Mouse (Mus musculus) c-Kit-positive CD71-negative TER-119-negative erythroid progenitor cells, embryonic 14.5 days (primary cell): ENCODE measurements at regions not wholly inside any gene's neighbourhood (a gene's known extent, or its start where the extent isn't known, plus 50 kb on each side); places are given as distances from the start of the nearest gene placed in this dataset.

ENCODE experiments used
- DNase-seq: peaks from one replicate; pipeline ENCODE4 v3.0.0-alpha.2; 2013; ENCODE audit warnings: low read depth

DNA sequence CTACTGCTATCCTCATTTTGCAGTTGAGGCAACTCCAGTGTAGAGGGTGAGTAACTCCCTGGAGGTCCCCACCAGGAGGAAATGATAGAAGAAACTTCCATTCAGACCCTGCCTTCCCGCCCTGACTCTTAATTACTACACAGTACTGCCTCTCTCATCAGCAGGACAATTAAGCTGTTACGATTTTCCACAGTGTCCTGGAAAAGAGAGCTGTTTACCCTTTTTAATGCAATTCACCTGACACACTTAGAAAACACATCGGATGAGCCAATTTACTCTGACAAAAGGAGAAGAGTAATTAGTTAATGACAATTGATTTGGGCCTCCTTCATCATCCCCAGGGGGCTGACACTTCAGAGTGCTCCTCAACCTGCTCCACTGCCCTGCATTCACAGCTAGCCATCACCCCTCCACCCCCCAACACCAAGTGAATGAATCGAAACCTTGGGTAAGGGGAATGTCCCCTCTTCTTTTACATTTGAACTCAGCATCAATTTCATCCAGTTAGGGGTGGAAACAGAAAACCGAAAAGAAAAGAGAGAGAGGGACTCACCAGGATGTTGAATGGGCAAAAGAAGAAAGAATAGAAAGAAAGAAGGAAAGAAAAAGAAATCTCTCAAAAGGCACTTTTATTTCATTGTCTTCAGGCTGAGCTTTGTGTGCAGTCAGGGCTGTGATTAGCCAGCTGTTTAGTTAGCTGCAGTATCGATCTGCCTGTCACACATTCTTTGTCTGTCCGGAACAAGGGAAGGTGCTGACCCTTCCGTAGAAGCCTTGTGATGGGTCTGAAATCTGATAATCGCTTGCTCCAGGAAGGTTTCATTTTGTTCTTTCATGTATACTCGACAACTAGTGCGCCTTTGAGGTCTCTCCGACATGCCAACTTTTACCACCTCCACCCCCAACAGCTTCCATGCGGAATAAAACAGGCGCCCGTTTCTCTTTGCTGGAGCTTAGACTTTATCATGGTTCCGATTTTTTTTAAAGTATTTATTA, 482.6 kb upstream of the Tenm4 start:
- no peak for DNase-seq

- no peak for DNase-seq
Measured at GRCm38 (mm10) chr7:95689161-95689833, 481.7 kb upstream of the Tenm4 start.

GRCm38 (mm10) chr7:95699506-95699905, 471.5 kb upstream of the Tenm4 start:
- no peak for DNase-seq

DNA sequence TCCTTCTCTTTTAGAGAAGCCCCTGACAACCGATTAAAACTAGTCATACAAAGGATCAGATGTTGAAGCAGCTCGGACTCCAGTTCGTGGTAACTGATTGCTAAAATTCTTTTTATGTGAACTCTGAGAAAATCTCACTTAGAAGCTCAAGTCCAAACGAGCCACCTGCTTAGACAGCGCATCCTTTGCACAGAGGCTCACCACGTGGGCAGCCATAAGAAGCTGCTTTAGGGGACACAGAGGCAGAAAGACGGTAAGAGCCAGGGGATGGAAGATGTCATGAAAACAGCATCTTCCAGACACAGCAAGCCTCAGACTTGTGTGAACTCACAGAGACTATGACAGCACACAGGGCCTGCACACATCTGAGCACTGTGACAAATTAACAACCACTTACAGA, 461.0 kb upstream of the Tenm4 start:
- no peak for DNase-seq

- no peak for DNase-seq
Measured at GRCm38 (mm10) chr7:95720083-95720482, 451.0 kb upstream of the Tenm4 start.

- DNase-seq, result no peak
Measured at GRCm38 (mm10) chr7:95725716-95726487, 445.1 kb upstream of the Tenm4 start.

- DNase-seq, result no peak
Measured at GRCm38 (mm10) chr7:95733807-95734206, 437.2 kb upstream of the Tenm4 start.

- DNase-seq, result no peak
Measured at GRCm38 (mm10) chr7:95734587-95734986, 436.5 kb upstream of the Tenm4 start.

DNA sequence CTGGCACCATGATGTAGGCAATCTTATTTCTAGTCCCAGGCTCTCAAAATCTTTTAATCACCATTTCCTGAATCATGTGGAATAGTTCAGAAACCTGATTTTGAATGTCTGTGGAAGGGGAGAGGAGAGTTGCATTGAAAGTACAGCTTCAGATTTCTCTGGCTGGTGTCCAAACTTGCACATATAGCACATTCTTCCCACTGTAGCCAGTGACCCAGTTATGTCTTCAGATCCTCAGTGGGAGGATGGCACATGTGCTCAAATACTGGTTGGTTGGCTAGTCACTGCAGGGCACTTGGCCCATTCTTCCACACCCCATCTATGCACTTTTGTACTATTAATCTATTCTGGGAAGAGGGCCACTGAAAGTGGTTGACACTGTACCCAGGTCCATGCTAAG, 434.3 kb upstream of the Tenm4 start:
- no peak for DNase-seq

DNA sequence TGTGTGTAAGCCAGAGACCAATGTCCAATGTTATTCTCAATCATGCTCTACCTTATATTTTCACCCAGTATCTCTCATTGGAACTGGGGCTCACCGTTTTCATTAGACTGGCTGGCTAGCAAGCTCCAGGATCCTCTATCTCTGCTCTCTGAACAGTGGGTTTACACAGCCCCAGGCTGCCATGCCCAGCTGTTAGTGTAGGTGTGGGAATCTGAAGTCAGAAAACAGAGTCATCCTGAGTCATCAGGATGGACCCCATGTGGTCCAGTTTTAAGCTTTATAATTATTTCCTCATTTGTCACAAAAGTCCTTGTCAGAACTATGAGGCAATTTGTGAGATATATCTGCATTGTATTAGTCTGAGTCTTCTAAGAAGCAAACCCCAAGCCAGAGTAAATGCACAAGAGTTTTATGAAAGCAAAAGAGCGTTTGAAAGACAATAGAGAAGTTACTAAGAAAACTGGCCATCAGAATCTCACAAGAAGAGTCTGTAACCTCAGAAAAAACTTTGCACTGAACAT, 432.3 kb upstream of the Tenm4 start:
- DNase-seq, result no peak

DNA sequence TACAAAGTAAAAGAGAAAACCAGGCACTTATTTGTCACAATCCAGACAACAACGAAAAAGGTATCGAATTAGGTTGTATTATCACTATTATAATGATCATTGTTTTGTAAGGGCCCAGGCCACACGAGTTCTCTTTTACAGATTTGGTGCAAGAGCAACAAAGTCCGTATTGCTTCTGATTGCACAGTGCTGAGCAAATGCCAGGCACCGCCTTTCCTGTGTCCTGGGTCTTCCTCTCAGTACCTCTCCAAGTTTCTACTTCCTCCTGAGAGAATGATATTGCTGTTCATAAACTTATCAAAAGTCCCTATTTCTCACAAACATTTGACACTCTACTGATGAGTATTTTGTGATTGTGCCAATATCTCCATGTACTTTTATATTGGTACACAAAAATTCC, 431.3 kb upstream of the Tenm4 start:
- no peak for DNase-seq

DNA sequence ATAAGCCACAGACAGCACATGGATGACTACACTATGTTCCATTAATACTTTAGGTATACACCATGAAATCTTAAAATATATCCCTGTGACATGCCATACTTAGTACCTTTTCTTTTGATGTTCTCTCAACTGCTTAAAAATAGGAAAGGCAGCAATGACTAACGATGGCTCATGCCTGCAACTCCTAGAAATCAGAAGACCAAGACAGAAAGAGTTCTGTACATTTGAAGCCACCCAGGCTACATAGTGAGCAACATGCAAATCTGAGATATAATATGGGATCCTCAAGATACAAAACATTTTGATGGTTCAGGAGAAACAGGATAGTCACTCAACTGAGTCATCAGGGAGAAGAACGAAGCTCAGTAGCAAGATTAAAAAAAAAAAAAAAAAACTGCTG, 412.7 kb upstream of the Tenm4 start:
- DNase-seq, result no peak

- DNase-seq, result no peak
Measured at GRCm38 (mm10) chr7:95760945-95761661, 409.9 kb upstream of the Tenm4 start.

- DNase-seq, result no peak
Measured at GRCm38 (mm10) chr7:95766356-95767150, 404.5 kb upstream of the Tenm4 start.

- DNase-seq, result no peak
Measured at GRCm38 (mm10) chr7:95784523-95784922, 386.5 kb upstream of the Tenm4 start.

- no peak for DNase-seq
Measured at GRCm38 (mm10) chr7:95787543-95787942, 383.5 kb upstream of the Tenm4 start.

GRCm38 (mm10) chr7:95787951-95788350, 383.1 kb upstream of the Tenm4 start:
- DNase-seq, result no peak

GRCm38 (mm10) chr7:95789424-95789823, 381.6 kb upstream of the Tenm4 start:
- DNase-seq, result no peak

GRCm38 (mm10) chr7:95799022-95799421, 372.0 kb upstream of the Tenm4 start:
- no peak for DNase-seq

- no peak for DNase-seq
Measured at GRCm38 (mm10) chr7:95809626-95810025, 361.4 kb upstream of the Tenm4 start.

DNA sequence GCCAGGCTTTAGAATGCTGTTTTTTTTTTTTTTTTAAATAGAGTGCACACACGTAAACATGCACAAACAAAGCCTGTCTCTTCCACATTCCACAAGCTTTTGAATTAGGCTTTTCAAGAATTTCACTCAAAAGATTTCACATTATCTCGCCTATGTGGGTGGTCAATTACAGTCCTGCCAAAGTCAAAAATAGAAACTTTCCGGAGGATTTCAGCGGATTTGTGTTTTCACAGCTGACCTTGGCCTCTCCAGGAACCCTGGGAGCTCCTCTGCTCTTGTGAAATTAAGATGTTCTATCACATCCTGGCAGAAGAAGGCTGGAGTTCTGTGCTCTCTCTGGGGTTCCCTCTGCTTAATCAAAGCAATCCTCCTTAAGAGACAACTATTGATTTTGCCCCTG, 360.9 kb upstream of the Tenm4 start:
- DNase-seq, result no peak
